Mouse (Mus musculus) E14TG2a.4 (cell line): ENCODE measurements around the gene Mars.

Experiments used
- H3K27me3 ChIP-seq: 2 replicates; pipeline ENCODE4 v1.6.1; 2014; ENCODE audit warnings: low read length, control low read depth; ENCODE audit not compliant: insufficient read depth
- H3K36me3 ChIP-seq: 2 replicates; pipeline ENCODE4 v1.6.1; 2014; ENCODE audit warnings: low read length, control low read depth; ENCODE audit not compliant: insufficient read depth
- H3K4me1 ChIP-seq: replicated peaks from 2 replicates; pipeline ENCODE4 v1.6.1; 2014; ENCODE audit warnings: low read depth, low read length, control low read depth
- H3K4me3 ChIP-seq: replicated peaks from 2 replicates; pipeline ENCODE4 v1.5.1; 2014; ENCODE audit warnings: mild to moderate bottlenecking, low read length
- H3K9me3 ChIP-seq: 2 replicates; pipeline ENCODE4 v1.6.1; 2014; ENCODE audit warnings: low read length, control low read depth
- CTCF ChIP-seq: conservative IDR thresholded peaks from 2 replicates; pipeline ENCODE4 v1.5.1; 2014; ENCODE audit warnings: low read length
- NANOG ChIP-seq: IDR thresholded peaks from 2 replicates; pipeline ENCODE4 v1.6.1; 2014; ENCODE audit warnings: borderline replicate concordance, low read length, mixed read lengths
- POU5F1 ChIP-seq: IDR thresholded peaks from 2 replicates; pipeline ENCODE4 v1.6.1; 2014; ENCODE audit warnings: low read length, borderline replicate concordance

Mars gene

GRCm38 (mm10) chr10:127311476-127312355, at the start of gene Mars:
Gene Mars (minus strand): TSS chr10:127311786.
- H3K4me3 ChIP-seq = peak within 1 kb of the TSS; percentile 89
- no peaks in the 10 kb centered on the region for H3K9me3 ChIP-seq
- TF ChIP-seq POU5F1 = no peak
- no peak for TF ChIP-seq CTCF
- no peak for TF ChIP-seq NANOG
- peaks cover 36% of the 10 kb centered on the region for H3K4me1 ChIP-seq
- H3K36me3 ChIP-seq = peaks cover 37% of the 10 kb centered on the region
- H3K27me3 ChIP-seq = no peaks in the 10 kb centered on the region

- Histone ChIP-seq H3K4me3 (no peak overlapping the region), H3K4me1 (peaks cover 18% of the 10 kb centered on the region), H3K9me3 (no peaks in the 10 kb centered on the region), H3K27me3 (peaks cover 7% of the 10 kb centered on the region; the same call in 1 of the 2 replicates), H3K36me3 (no peaks in the 10 kb centered on the region)
- TF ChIP-seq POU5F1 = no peak
These were observed 49.1 kb upstream of the Mars start for GRCm38 (mm10) chr10:127360714-127361113.

- Histone ChIP-seq H3K9me3 (no peaks in the 10 kb centered on the region), H3K4me3 (no peak overlapping the region), H3K4me1 (peaks cover 29% of the 10 kb centered on the region), H3K36me3 (no peaks in the 10 kb centered on the region), H3K27me3 (peaks cover 21% of the 10 kb centered on the region)
- TF ChIP-seq POU5F1 (no peak), CTCF (no peak), NANOG (no peak)
These were observed 43.8 kb upstream of the Mars start for GRCm38 (mm10) chr10:127355336-127355735.

GRCm38 (mm10) chr10:127353909-127354895, 42.6 kb upstream of the Mars start, which contains the start of gene Inhbe:
Gene Inhbe (minus strand): TSS chr10:127354411.
- no peak for TF ChIP-seq POU5F1
- TF ChIP-seq CTCF = no peak; the same call in 1 of the 2 replicates
- TF ChIP-seq NANOG = no peak
- Histone ChIP-seq H3K36me3 (no peaks in the 10 kb centered on the region), H3K27me3 (peaks cover 21% of the 10 kb centered on the region), H3K4me1 (peaks cover 39% of the 10 kb centered on the region), H3K9me3 (no peaks in the 10 kb centered on the region), H3K4me3 (no peak within 1 kb of the TSS)

GRCm38 (mm10) chr10:127352766-127353165, 41.2 kb upstream of the Mars start:
- Histone ChIP-seq H3K4me1 (peaks cover 49% of the 10 kb centered on the region), H3K9me3 (no peaks in the 10 kb centered on the region), H3K36me3 (no peaks in the 10 kb centered on the region), H3K4me3 (no peak overlapping the region), H3K27me3 (peaks cover 21% of the 10 kb centered on the region)
- TF ChIP-seq CTCF (no peak), NANOG (no peak), POU5F1 (no peak)

- H3K36me3 ChIP-seq = no peaks in the 10 kb centered on the region
- peak overlapping the region; percentile 37; the same call in 1 of the 2 replicates for H3K4me3 ChIP-seq
- peaks cover 49% of the 10 kb centered on the region for H3K4me1 ChIP-seq
- no peak for TF ChIP-seq CTCF
- TF ChIP-seq NANOG = no peak
- TF ChIP-seq POU5F1 = no peak
- no peaks in the 10 kb centered on the region for H3K9me3 ChIP-seq
- H3K27me3 ChIP-seq = peaks cover 21% of the 10 kb centered on the region
These were observed 40.6 kb upstream of the Mars start for GRCm38 (mm10) chr10:127352187-127352586.

- TF ChIP-seq POU5F1 (no peak), CTCF (no peak), NANOG (no peak)
- peaks cover 21% of the 10 kb centered on the region for H3K27me3 ChIP-seq
- H3K9me3 ChIP-seq = no peaks in the 10 kb centered on the region
- peaks cover 49% of the 10 kb centered on the region for H3K4me1 ChIP-seq
- peak overlapping the region; percentile 37; the same call in 1 of the 2 replicates for H3K4me3 ChIP-seq
- no peaks in the 10 kb centered on the region for H3K36me3 ChIP-seq
These were observed 40.1 kb upstream of the Mars start for GRCm38 (mm10) chr10:127351719-127352118.

GRCm38 (mm10) chr10:127351285-127351595, 39.7 kb upstream of the Mars start:
- peak overlapping the region; percentile 69 for H3K4me3 ChIP-seq
- TF ChIP-seq CTCF = no peak
- no peak for TF ChIP-seq POU5F1
- no peak for TF ChIP-seq NANOG
- H3K9me3 ChIP-seq = no peaks in the 10 kb centered on the region
- peaks cover 19% of the 10 kb centered on the region for H3K27me3 ChIP-seq
- peaks cover 49% of the 10 kb centered on the region for H3K4me1 ChIP-seq
- no peaks in the 10 kb centered on the region for H3K36me3 ChIP-seq
